Mouse (Mus musculus): ENCODE data around the gene Clec4a4. TPM values are rescaled to one million over a fixed set of nuclear protein-coding genes. Genes with fewer than 3 reads are reported as not detected.

Gene Clec4a4
- total RNA-seq (2023), result under 1 TPM in 1 of 2 experiments, not detected in 1; 0.90 TPM

DNA sequence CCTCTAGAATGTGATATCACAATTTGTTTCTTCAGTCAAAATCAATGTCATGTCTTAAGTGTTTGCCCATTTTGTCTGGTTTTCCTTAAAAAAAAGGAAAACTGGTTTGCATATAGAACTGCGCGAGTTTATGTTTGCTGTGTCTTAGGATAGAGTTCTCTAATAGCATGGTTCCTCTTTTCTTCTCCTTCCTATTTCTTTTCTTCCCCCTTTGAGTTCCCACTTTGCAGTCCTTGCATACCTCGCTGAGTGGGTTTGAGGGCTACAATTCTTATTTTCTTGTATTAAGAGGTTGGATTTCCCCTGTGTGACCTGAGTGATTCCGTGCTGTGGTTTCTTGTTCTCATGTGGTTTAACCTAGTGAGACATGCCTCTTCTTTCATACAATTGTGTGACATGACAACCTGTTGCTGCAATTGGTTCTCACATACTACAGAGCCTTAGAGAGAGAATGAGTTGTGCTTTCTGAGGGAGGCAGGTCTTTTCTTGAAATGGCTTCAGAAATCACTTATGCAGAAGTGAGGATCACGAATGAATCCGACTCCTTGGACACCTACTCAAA lies at the start of gene Clec4a4:
Gene Clec4a4, plus strand, starts transcription at position 492 of the 562 bp plus-strand sequence.

DNA sequence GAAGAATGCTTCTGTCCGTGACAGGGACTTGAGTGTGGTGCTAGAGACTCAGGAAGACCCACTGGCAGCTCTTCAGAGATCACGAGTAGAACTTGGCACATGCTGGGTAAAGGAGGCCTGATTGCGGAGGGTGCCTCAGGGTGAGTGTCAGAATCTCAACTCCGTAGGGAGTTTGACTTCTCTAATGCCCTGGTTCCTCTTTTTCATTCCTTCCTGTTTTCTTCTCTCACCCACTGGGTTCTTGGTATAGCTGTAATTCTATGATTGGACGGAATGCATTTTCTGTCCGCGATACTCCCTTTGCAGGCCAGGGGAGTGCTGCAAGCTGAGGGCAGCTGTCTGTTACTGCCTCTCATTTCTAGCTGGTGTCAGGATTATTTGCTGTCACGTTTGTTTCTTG lies 37.8 kb upstream of the Clec4a4 start, which contains the start of gene Clec4a3:
Gene Clec4a3, plus strand, starts transcription at position 115 of the 400 bp plus-strand sequence.

DNA sequence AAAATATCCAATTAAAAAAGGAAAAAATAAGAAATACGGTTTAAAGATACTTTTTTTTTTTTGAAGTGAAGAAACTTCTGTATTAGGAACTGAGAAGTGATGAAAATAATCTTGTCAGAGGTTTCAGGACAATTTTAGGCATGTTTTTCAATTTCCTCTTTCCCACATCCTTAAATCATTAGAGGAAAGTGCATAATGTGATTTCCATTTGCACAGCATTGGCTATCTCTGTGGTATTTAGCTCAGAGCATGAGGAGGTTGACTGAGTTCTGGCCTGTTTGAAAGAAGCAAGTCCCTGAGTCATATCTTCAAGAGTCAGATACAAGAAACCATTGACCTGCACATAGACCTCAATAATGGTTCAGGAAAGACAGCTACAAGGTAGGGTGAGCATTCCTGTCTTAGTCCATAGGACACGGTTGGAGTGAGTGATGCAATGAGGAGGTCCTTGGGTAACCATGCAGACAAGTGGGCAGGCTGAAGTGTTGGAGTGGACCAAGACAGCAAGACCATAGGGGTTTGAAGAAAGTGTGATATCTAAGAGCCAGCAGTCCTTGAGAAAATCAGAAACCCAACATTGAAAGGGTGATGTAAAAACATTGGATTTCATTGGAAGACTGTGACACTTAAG lies 59.7 kb downstream of the Clec4a4 start, which contains the start of gene Clec4b1:
Gene Clec4b1, plus strand, starts transcription at position 221 of the 631 bp plus-strand sequence.

Other genes starting within 250 kb of the Clec4a4 start
- gene Slc2a3, start 188.7 kb upstream of the Clec4a4 start, total RNA-seq (2023), result 10 to 100 TPM; 45.1 to 58.4 TPM
- gene Foxj2, start 170.5 kb upstream of the Clec4a4 start, total RNA-seq (2023), result 10 to 100 TPM; 55.9 to 59.4 TPM
- under 1 TPM in 1 of 2 experiments, not detected in 1; 0.17 TPM for gene C3ar1, start 134.2 kb upstream of the Clec4a4 start, total RNA-seq (2023)
- 100 to 1,000 TPM in 1 of 2 experiments, 10 to 100 TPM in 1; 92.3 to 100 TPM for gene Necap1, start 115.9 kb upstream of the Clec4a4 start, total RNA-seq (2023)
- 1 to 10 TPM in 1 of 2 experiments, under 1 TPM in 1; 0.36 to 1.2 TPM for gene Clec4a1, start 68.5 kb upstream of the Clec4a4 start, total RNA-seq (2023)
- 1 to 10 TPM; 5.5 to 9.7 TPM for gene Clec4a3, start 37.9 kb upstream of the Clec4a4 start, total RNA-seq (2023)
- not detected for gene Clec4b1, start 59.6 kb downstream of the Clec4a4 start, total RNA-seq (2023)
- 1 to 10 TPM in 1 of 2 experiments, not detected in 1; 3.6 TPM for gene Clec4a2, start 116.1 kb downstream of the Clec4a4 start, total RNA-seq (2023)
- gene Clec4b2, start 182.5 kb downstream of the Clec4a4 start, total RNA-seq (2023), result not detected
- under 1 TPM in 1 of 2 experiments, not detected in 1; 0.64 TPM for gene Clec4n, start 239.5 kb downstream of the Clec4a4 start, total RNA-seq (2023)